In the genomic region with DNA sequence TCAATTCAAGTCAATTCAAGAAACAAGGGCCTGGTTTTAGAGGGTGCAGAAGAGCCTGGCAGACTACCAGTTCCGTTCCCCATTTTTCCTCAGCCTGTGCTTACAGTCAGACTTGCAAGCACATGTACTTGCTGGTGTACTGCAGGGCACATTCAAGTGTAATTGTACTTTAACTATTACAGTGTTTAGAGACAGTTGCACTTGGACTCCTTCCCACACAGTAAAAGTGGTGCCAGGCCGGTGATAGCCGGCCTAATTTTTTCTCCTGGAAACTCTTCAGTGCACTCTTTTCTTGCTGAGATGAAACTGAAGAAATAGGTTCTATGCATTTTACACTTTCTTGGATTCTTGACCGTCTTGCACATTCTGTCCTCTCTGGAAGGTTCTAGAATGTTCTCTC, we compare ENCODE assay signal across 19 mouse cellular contexts.
A peak's percentile ranks its signal among the peaks of the same experiment; 100 is the strongest.
DNase-seq lines count a peak whose midpoint lies in the region; TF ChIP-seq lines count a peak whose summit lies in the region.
"Had no signal": no experiment of that assay in that cellular context is flagged by ENCODE, and none has a peak within 500 bp of the region (broad histone marks: within the 10 kb centered on the region; RNA-seq: fewer than 3 reads in every experiment).

No protein-coding gene starts in this region.

- no peak for TF ChIP-seq POLR2A in heart, adult 2 months (IDR thresholded peaks at IDR 0.05; ENCODE audit: insufficient read depth, low read depth, low read length)

- DNase-seq in adrenal gland, postnatal 14 days = peak; percentile 24
- DNase-seq in adrenal gland, adult 2 months = no peak
- DNase-seq in heart, adult 11 months = peak; percentile 52
- DNase-seq in heart, adult 2 months = no peak
- peak; percentile 48 to 64 for DNase-seq in kidney, adult 8-10 months
- no peak for DNase-seq in kidney, adult 11 months
- peak; percentile 17 for DNase-seq in adipocyte (ENCODE audit: low spot score)
- DNase-seq in Muller cell, postnatal 12 days (ENCODE audit: inconsistent ontology term) = no peak
- DNase-seq: cerebellum, adult 11-12 months; lung, postnatal 10 days; right cerebral cortex, postnatal 4 days; thymus, adult 2 months had no signal

- no peak overlapping the region for H3K4me3 ChIP-seq in heart, adult 2 months
- H3K4me3 ChIP-seq: erythroblast, embryonic 14.5 days; forebrain, embryonic 13.5 days; heart, embryonic 15.5 days; hindbrain, embryonic 10.5 days; midbrain, embryonic 13.5 days; neural tube, embryonic 12.5 days had no signal

- H3K4me1 ChIP-seq in heart, adult 2 months (ENCODE audit: control insufficient read depth, insufficient read depth, low read length) = peaks cover 11% of the 10 kb centered on the region
- H3K4me1 ChIP-seq: neural tube, embryonic 12.5 days had no signal

- intact Hi-C loops in heart, adult 2 months (cut with DNase I) = loop anchor here (5.0 kb wide), 2 partner anchors 103 to 187 kb away; no protein-coding TSS in a partner anchor

- peaks cover 2% of the 10 kb centered on the region; the same call in 1 of the 2 replicates for H3K36me3 ChIP-seq in heart, adult 2 months (ENCODE audit: control insufficient read depth, insufficient read depth, low read length)
- H3K36me3 ChIP-seq: heart, embryonic 15.5 days; hindbrain, embryonic 10.5 days; midbrain, embryonic 13.5 days; neural tube, embryonic 12.5 days had no signal

- no peak overlapping the region for H3K27ac ChIP-seq in heart, adult 2 months
- H3K27ac ChIP-seq: forebrain, embryonic 13.5 days; heart, embryonic 15.5 days; hindbrain, embryonic 10.5 days; hindbrain, postnatal 0 days; midbrain, embryonic 13.5 days; neural tube, embryonic 12.5 days had no signal

- no peak overlapping the region for H3K9ac ChIP-seq in heart, adult 2 months (ENCODE audit: low read depth, low read length)
- H3K9ac ChIP-seq: forebrain, embryonic 13.5 days; heart, embryonic 15.5 days; midbrain, embryonic 13.5 days; neural tube, embryonic 12.5 days had no signal

- H3K79me2 ChIP-seq in heart, adult 2 months (replicated peaks; ENCODE audit: control insufficient read depth, insufficient read depth, low read length) = no peaks in the 10 kb centered on the region

- no peak for TF ChIP-seq CTCF in heart, adult 2 months (IDR thresholded peaks at IDR 0.05)

- WGBS in heart, adult 2 months = 49% methylated on average over 4 of the region's 4 CpGs

- H3K27me3 ChIP-seq in heart, adult 2 months (ENCODE audit: control insufficient read depth, insufficient read depth, low read length) = no peaks in the 10 kb centered on the region
- H3K27me3 ChIP-seq: heart, embryonic 15.5 days; neural tube, embryonic 12.5 days had no signal

- TF ChIP-seq EP300 in heart, adult 2 months (IDR thresholded peaks at IDR 0.05; ENCODE audit: insufficient read depth, low read depth, low read length) = no peak

Comparison
In these comparisons a context has a peak if more than half of its experiments do, and no peak if none do; other contexts are left out.
1. DNase-seq: peak in adrenal gland, postnatal 14 days (single experiment), heart, adult 11 months (single experiment), kidney, adult 8-10 months (2 of 2) and adipocyte (single experiment); none in adrenal gland, adult 2 months (single experiment), heart, adult 2 months (0 of 2), kidney, adult 11 months (single experiment) and Muller cell, postnatal 12 days (single experiment).